Mouse (Mus musculus) liver, embryonic 12.5 days (tissue): ENCODE results near the gene Tbc1d4. TPM values are rescaled to one million over a fixed set of nuclear protein-coding genes. Genes with fewer than 3 reads are reported as not detected.

ENCODE experiments used
- ATAC-seq: fragments of 200-750 bp; cut with Nextera tagmentation; 2 replicates; pipeline ENCODE4 v1.8.0; 2017; ENCODE audit warnings: moderate number of reproducible peaks, mild to moderate bottlenecking, moderate library complexity
- H3K27ac ChIP-seq: fragments of 300-500 bp; sonication (generic); 2 replicates; pipeline ENCODE4 v1.5.1; 2016; ENCODE audit warnings: mild to moderate bottlenecking
- H3K27me3 ChIP-seq: fragments of 300-500 bp; sonication (generic); replicated peaks from 2 replicates; pipeline ENCODE4 v1.6.1; 2016; ENCODE audit warnings: mild to moderate bottlenecking, moderate library complexity
- H3K36me3 ChIP-seq: fragments of 300-500 bp; sonication (generic); 2 replicates; pipeline ENCODE4 v1.6.1; 2016; ENCODE audit warnings: mild to moderate bottlenecking, moderate library complexity
- H3K4me1 ChIP-seq: fragments of 300-500 bp; sonication (generic); 2 replicates; pipeline ENCODE4 v1.6.1; 2016
- H3K4me2 ChIP-seq: fragments of 300-500 bp; sonication (generic); 2 replicates; pipeline ENCODE4 v1.6.1; 2016; ENCODE audit warnings: mild to moderate bottlenecking, moderate library complexity
- H3K4me3 ChIP-seq: fragments of 300-500 bp; sonication (generic); 2 replicates; pipeline ENCODE4 v1.5.1; 2016; ENCODE audit warnings: mild to moderate bottlenecking, moderate library complexity
- H3K9ac ChIP-seq: fragments of 300-500 bp; sonication (generic); 2 replicates; pipeline ENCODE4 v1.6.1; 2016; ENCODE audit warnings: mild to moderate bottlenecking, moderate library complexity
- H3K9me3 ChIP-seq: fragments of 300-500 bp; sonication (generic); replicated peaks from 2 replicates; pipeline ENCODE4 v1.6.1; 2016; ENCODE audit warnings: mild to moderate bottlenecking, moderate library complexity
- WGBS: fragments of 180-500 bp; shearing (Covaris S2); methylation state at CpG from one replicate; pipeline ENCODE4 v1.1.7; 2016; ENCODE audit not compliant: insufficient replicate concordance; 5-methylcytosine and 5-hydroxymethylcytosine counted together
- polyA plus RNA-seq: library from polyadenylated mRNA; unstranded; fragments of >200 nt; fragmentation: Nextera tagmentation; extraction: Ambion mirVana; gene quantifications from 2 replicates; pipeline ENCODE4 v1.2.1, GENCODE M21; 2016

Tbc1d4 gene
- polyA plus RNA-seq, 1 experiment from 2014 or later, result 3.9 TPM

GRCm38 (mm10) chr14:101481165-101481564, 127.8 kb downstream of the Tbc1d4 start:
- no peaks in the 10 kb centered on the region for H3K36me3 ChIP-seq
- no peak overlapping the region for H3K4me3 ChIP-seq
- no peak overlapping the region for H3K27ac ChIP-seq
- ATAC-seq, result no peak
- no peaks in the 10 kb centered on the region for H3K9me3 ChIP-seq
- peaks cover 12% of the 10 kb centered on the region for H3K4me1 ChIP-seq
- H3K27me3 ChIP-seq, result no peaks in the 10 kb centered on the region
- H3K9ac ChIP-seq, result no peak overlapping the region
- WGBS, result 45% methylated on average over 7 of the region's 7 CpGs
- H3K4me2 ChIP-seq, result no peak overlapping the region

GRCm38 (mm10) chr14:101480541-101480940, 128.4 kb downstream of the Tbc1d4 start:
- ATAC-seq, result no peak
- H3K36me3 ChIP-seq, result no peaks in the 10 kb centered on the region
- H3K27me3 ChIP-seq, result no peaks in the 10 kb centered on the region
- H3K4me1 ChIP-seq, result peaks cover 12% of the 10 kb centered on the region
- no peak overlapping the region for H3K4me3 ChIP-seq
- 55% methylated on average over 7 of the region's 7 CpGs for whole genome bisulfite sequencing
- H3K27ac ChIP-seq, result no peak overlapping the region
- no peak overlapping the region for H3K9ac ChIP-seq
- no peaks in the 10 kb centered on the region for H3K9me3 ChIP-seq
- no peak overlapping the region for H3K4me2 ChIP-seq

- Histone ChIP-seq H3K27ac (no peak overlapping the region), H3K4me1 (peaks cover 12% of the 10 kb centered on the region), H3K9ac (no peak overlapping the region), H3K9me3 (no peaks in the 10 kb centered on the region), H3K4me2 (no peak overlapping the region; the same call in 1 of the 2 replicates), H3K4me3 (no peak overlapping the region), H3K36me3 (no peaks in the 10 kb centered on the region), H3K27me3 (no peaks in the 10 kb centered on the region)
- 41% methylated on average over 5 of the region's 5 CpGs for WGBS
- no peak for ATAC-seq
Measured at GRCm38 (mm10) chr14:101477827-101478220, 131.2 kb downstream of the Tbc1d4 start.

GRCm38 (mm10) chr14:101477081-101477826, 131.7 kb downstream of the Tbc1d4 start:
- Histone ChIP-seq H3K27me3 (no peaks in the 10 kb centered on the region), H3K4me2 (no peak overlapping the region; the same call in 1 of the 2 replicates), H3K9me3 (no peaks in the 10 kb centered on the region), H3K4me1 (peaks cover 12% of the 10 kb centered on the region), H3K9ac (no peak overlapping the region), H3K4me3 (no peak overlapping the region), H3K27ac (0 out of 2 replicates have a peak overlapping the region, but pooled peaks have one; percentile 14), H3K36me3 (no peaks in the 10 kb centered on the region)
- peak; percentile 49; the same call in 1 of the 2 replicates for ATAC-seq
- 44% methylated on average over 20 of the region's 20 CpGs for WGBS

GRCm38 (mm10) chr14:101469475-101470093, 139.4 kb downstream of the Tbc1d4 start:
- WGBS, result 69% methylated on average over 5 of the region's 5 CpGs
- H3K4me1 ChIP-seq, result no peaks in the 10 kb centered on the region
- H3K27ac ChIP-seq, result no peak overlapping the region
- no peaks in the 10 kb centered on the region for H3K9me3 ChIP-seq
- H3K4me3 ChIP-seq, result no peak overlapping the region
- no peak overlapping the region for H3K4me2 ChIP-seq
- no peaks in the 10 kb centered on the region for H3K36me3 ChIP-seq
- ATAC-seq, result no peak
- no peak overlapping the region for H3K9ac ChIP-seq
- no peaks in the 10 kb centered on the region for H3K27me3 ChIP-seq

- no peaks in the 10 kb centered on the region for H3K36me3 ChIP-seq
- H3K4me3 ChIP-seq, result no peak overlapping the region
- no peak overlapping the region for H3K4me2 ChIP-seq
- no peaks in the 10 kb centered on the region for H3K4me1 ChIP-seq
- WGBS, result 70% methylated on average over 4 of the region's 4 CpGs
- no peak for ATAC-seq
- no peak overlapping the region for H3K9ac ChIP-seq
- H3K27ac ChIP-seq, result no peak overlapping the region
- H3K27me3 ChIP-seq, result no peaks in the 10 kb centered on the region
- H3K9me3 ChIP-seq, result no peaks in the 10 kb centered on the region
Measured at GRCm38 (mm10) chr14:101468143-101468542, 140.8 kb downstream of the Tbc1d4 start.

- H3K4me1 ChIP-seq, result no peaks in the 10 kb centered on the region
- H3K4me2 ChIP-seq, result no peak overlapping the region
- no peak for ATAC-seq
- H3K9ac ChIP-seq, result no peak overlapping the region
- no peak overlapping the region for H3K27ac ChIP-seq
- no peaks in the 10 kb centered on the region for H3K9me3 ChIP-seq
- no peaks in the 10 kb centered on the region for H3K27me3 ChIP-seq
- no peak overlapping the region for H3K4me3 ChIP-seq
- 61% methylated on average over 1 of the region's 1 CpGs for WGBS
- no peaks in the 10 kb centered on the region for H3K36me3 ChIP-seq
Measured at GRCm38 (mm10) chr14:101467532-101467931, 141.5 kb downstream of the Tbc1d4 start.

- 71% methylated on average over 11 of the region's 11 CpGs for WGBS
Measured at GRCm38 (mm10) chr14:101466521-101466920, 142.5 kb downstream of the Tbc1d4 start.

GRCm38 (mm10) chr14:101465893-101466292, 143.1 kb downstream of the Tbc1d4 start:
- Histone ChIP-seq H3K9ac (no peak overlapping the region), H3K36me3 (no peaks in the 10 kb centered on the region), H3K27ac (no peak overlapping the region), H3K27me3 (no peaks in the 10 kb centered on the region), H3K4me1 (no peaks in the 10 kb centered on the region), H3K4me3 (no peak overlapping the region), H3K9me3 (no peaks in the 10 kb centered on the region), H3K4me2 (no peak overlapping the region)
- ATAC-seq, result no peak
- WGBS, result 78% methylated on average over 3 of the region's 3 CpGs

More at GRCm38 (mm10) chr14:101466521-101466920, 142.5 kb downstream of the Tbc1d4 start:
- Histone ChIP-seq H3K4me1 (no peaks in the 10 kb centered on the region), H3K4me2 (no peak overlapping the region), H3K9me3 (no peaks in the 10 kb centered on the region), H3K27me3 (no peaks in the 10 kb centered on the region), H3K36me3 (no peaks in the 10 kb centered on the region), H3K9ac (no peak overlapping the region), H3K4me3 (no peak overlapping the region), H3K27ac (no peak overlapping the region)
- ATAC-seq, result no peak

- Histone ChIP-seq H3K27ac (no peak overlapping the region), H3K9ac (no peak overlapping the region), H3K36me3 (no peaks in the 10 kb centered on the region), H3K4me1 (no peaks in the 10 kb centered on the region), H3K4me2 (no peak overlapping the region), H3K4me3 (no peak overlapping the region), H3K9me3 (no peaks in the 10 kb centered on the region), H3K27me3 (no peaks in the 10 kb centered on the region)
- WGBS, result 21% methylated on average over 6 of the region's 6 CpGs
- no peak for ATAC-seq
Measured at GRCm38 (mm10) chr14:101460768-101461167, 148.2 kb downstream of the Tbc1d4 start.

- Histone ChIP-seq H3K9ac (no peak overlapping the region), H3K4me1 (no peaks in the 10 kb centered on the region), H3K9me3 (no peaks in the 10 kb centered on the region), H3K36me3 (no peaks in the 10 kb centered on the region), H3K27me3 (no peaks in the 10 kb centered on the region), H3K4me2 (no peak overlapping the region), H3K27ac (no peak overlapping the region), H3K4me3 (no peak overlapping the region)
- no peak for ATAC-seq
- WGBS, result 32% methylated on average over 6 of the region's 6 CpGs
Measured at GRCm38 (mm10) chr14:101452915-101453314, 156.1 kb downstream of the Tbc1d4 start.

GRCm38 (mm10) chr14:101447857-101448256, 161.1 kb downstream of the Tbc1d4 start:
- no peak for ATAC-seq
- WGBS, result 65% methylated on average over 4 of the region's 4 CpGs
- H3K9ac ChIP-seq, result no peak overlapping the region

More at GRCm38 (mm10) chr14:101447857-101448256, 161.1 kb downstream of the Tbc1d4 start:
- Histone ChIP-seq H3K4me2 (no peak overlapping the region), H3K27ac (no peak overlapping the region), H3K4me3 (no peak overlapping the region), H3K36me3 (no peaks in the 10 kb centered on the region), H3K27me3 (no peaks in the 10 kb centered on the region), H3K4me1 (no peaks in the 10 kb centered on the region), H3K9me3 (no peaks in the 10 kb centered on the region)
